Mouse (Mus musculus) hindbrain, embryonic 12.5 days (tissue): ENCODE measurements around the gene Camk1g. TPM values are rescaled to one million over a fixed set of nuclear protein-coding genes. Genes with fewer than 3 reads are reported as not detected.
A peak's percentile ranks its signal among the peaks of the same experiment; 100 is the strongest.

Experiments used
- ATAC-seq: fragments of 200-750 bp; cut with Nextera tagmentation; 2 replicates; pipeline ENCODE4 v1.8.0; 2017; ENCODE audit warnings: moderate TSS enrichment; ENCODE audit not compliant: low FRiP score
- H3K27ac ChIP-seq: fragments of 300-500 bp; sonication (generic); 2 replicates; pipeline ENCODE4 v1.5.1; 2016; ENCODE audit warnings: mild to moderate bottlenecking
- H3K27me3 ChIP-seq: fragments of 300-500 bp; sonication (generic); 2 replicates; pipeline ENCODE4 v1.6.1; 2016; ENCODE audit warnings: mild to moderate bottlenecking
- H3K36me3 ChIP-seq: fragments of 300-500 bp; sonication (generic); 2 replicates; pipeline ENCODE4 v1.6.1; 2016; ENCODE audit warnings: mild to moderate bottlenecking
- H3K4me1 ChIP-seq: fragments of 300-500 bp; sonication (generic); 2 replicates; pipeline ENCODE4 v1.6.1; 2016
- H3K4me2 ChIP-seq: fragments of 300-500 bp; sonication (generic); replicated peaks from 2 replicates; pipeline ENCODE4 v1.6.1; 2016; ENCODE audit warnings: mild to moderate bottlenecking
- H3K4me3 ChIP-seq: fragments of 300-500 bp; sonication (generic); 2 replicates; pipeline ENCODE4 v1.5.1; 2016; ENCODE audit warnings: mild to moderate bottlenecking
- H3K9ac ChIP-seq: fragments of 300-500 bp; sonication (generic); 2 replicates; pipeline ENCODE4 v1.6.1; 2016; ENCODE audit warnings: mild to moderate bottlenecking, moderate library complexity
- H3K9me3 ChIP-seq: fragments of 300-500 bp; sonication (generic); replicated peaks from 2 replicates; pipeline ENCODE4 v1.6.1; 2016; ENCODE audit warnings: mild to moderate bottlenecking
- WGBS: fragments of 180-500 bp; shearing (Covaris S2); methylation state at CpG from one replicate; pipeline ENCODE4 v1.1.7; 2016; 5-methylcytosine and 5-hydroxymethylcytosine counted together
- polyA plus RNA-seq: library from polyadenylated mRNA; unstranded; fragments of >200 nt; fragmentation: Nextera tagmentation; extraction: Ambion mirVana; gene quantifications from 2 replicates; pipeline ENCODE4 v1.2.1, GENCODE M21; 2016

Camk1g gene
- polyA plus RNA-seq, 1 experiment from 2014 or later: 20.3 TPM

DNA sequence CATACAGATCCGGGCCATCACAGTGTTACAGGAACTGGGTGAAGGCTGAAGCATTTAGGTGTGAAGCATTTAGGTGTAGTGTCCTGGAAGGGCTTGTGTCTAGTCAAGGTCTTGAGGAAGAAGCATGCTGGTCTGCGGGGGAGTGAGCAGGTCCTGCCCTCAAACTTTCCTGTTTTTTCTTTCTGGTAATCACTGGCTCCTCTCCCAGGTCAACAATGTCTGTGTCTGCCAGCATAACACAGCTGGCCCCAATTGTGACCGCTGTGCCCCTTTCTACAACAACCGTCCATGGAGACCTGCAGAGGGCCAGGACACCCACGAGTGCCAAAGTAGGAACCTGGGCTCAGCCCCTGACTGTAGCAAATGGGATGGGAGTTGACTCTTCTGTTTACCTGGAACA, 42.4 kb downstream of the Camk1g start:
- Histone ChIP-seq H3K9me3 (no peaks in the 10 kb centered on the region), H3K4me2 (no peak overlapping the region), H3K27me3 (no peaks in the 10 kb centered on the region; the same call in 1 of the 2 replicates), H3K4me3 (no peak overlapping the region), H3K36me3 (no peaks in the 10 kb centered on the region), H3K9ac (no peak overlapping the region), H3K27ac (no peak overlapping the region), H3K4me1 (peaks cover 8% of the 10 kb centered on the region)
- no peak for ATAC-seq
- WGBS: 64% methylated on average over 5 of the region's 5 CpGs

DNA sequence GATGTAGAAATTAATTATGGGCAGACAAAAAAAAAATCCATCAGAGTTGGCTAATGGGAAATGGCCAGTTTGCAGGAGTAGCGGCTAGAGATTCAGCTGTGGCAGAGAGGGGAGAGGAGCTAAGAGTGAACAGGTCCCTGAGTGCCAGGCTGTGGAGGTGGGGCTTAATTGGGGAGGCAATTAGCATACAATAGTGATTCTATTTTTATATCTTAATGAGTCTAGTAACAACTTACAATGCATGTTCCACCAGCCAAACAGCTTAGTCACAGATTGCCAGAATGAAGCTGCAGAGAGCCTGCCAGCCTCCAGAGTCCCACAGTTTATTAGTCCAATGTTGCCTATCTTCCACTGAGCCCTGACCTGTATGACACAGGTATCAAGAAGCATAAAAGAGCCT, 42.9 kb downstream of the Camk1g start:
- Histone ChIP-seq H3K9me3 (no peaks in the 10 kb centered on the region), H3K4me2 (no peak overlapping the region), H3K4me1 (peaks cover 8% of the 10 kb centered on the region), H3K4me3 (no peak overlapping the region), H3K36me3 (no peaks in the 10 kb centered on the region), H3K27me3 (no peaks in the 10 kb centered on the region; the same call in 1 of the 2 replicates), H3K27ac (no peak overlapping the region), H3K9ac (no peak overlapping the region)
- 88% methylated on average over 1 of the region's 1 CpGs for WGBS
- ATAC-seq: no peak

- Histone ChIP-seq H3K4me2 (no peak overlapping the region), H3K36me3 (no peaks in the 10 kb centered on the region), H3K27me3 (no peaks in the 10 kb centered on the region; the same call in 1 of the 2 replicates), H3K9me3 (no peaks in the 10 kb centered on the region), H3K4me3 (no peak overlapping the region), H3K9ac (no peak overlapping the region), H3K27ac (no peak overlapping the region), H3K4me1 (peaks cover 8% of the 10 kb centered on the region)
- ATAC-seq: no peak
- WGBS: 80% methylated on average over 7 of the region's 7 CpGs
Measured at GRCm38 (mm10) chr1:193326456-193327145, 43.5 kb downstream of the Camk1g start.

DNA sequence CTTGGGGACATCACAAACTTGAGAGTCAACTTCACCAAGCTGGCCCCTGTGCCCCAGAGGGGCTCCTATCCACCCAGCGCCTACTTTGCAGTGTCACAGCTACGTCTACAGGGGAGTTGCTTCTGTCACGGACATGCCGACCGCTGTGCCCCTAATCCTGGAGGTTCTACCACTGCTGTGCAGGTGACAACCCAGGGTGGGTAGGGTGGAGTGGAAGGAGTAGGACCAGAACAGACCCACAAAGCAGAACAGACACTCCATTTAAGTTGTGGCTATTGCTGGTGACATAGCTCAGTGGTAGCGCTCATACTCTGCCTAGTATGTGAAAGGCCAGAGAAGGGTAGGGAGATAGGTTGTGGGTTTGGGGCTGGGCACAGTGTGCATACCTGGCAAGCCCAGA, 44.2 kb downstream of the Camk1g start:
- peaks cover 8% of the 10 kb centered on the region for H3K4me1 ChIP-seq
- H3K9ac ChIP-seq: no peak overlapping the region
- no peak for ATAC-seq
- no peak overlapping the region for H3K4me2 ChIP-seq
- H3K9me3 ChIP-seq: no peaks in the 10 kb centered on the region
- no peak overlapping the region for H3K27ac ChIP-seq
- WGBS: 89% methylated on average over 6 of the region's 6 CpGs
- H3K36me3 ChIP-seq: no peaks in the 10 kb centered on the region
- H3K4me3 ChIP-seq: no peak overlapping the region
- H3K27me3 ChIP-seq: no peaks in the 10 kb centered on the region; the same call in 1 of the 2 replicates

DNA sequence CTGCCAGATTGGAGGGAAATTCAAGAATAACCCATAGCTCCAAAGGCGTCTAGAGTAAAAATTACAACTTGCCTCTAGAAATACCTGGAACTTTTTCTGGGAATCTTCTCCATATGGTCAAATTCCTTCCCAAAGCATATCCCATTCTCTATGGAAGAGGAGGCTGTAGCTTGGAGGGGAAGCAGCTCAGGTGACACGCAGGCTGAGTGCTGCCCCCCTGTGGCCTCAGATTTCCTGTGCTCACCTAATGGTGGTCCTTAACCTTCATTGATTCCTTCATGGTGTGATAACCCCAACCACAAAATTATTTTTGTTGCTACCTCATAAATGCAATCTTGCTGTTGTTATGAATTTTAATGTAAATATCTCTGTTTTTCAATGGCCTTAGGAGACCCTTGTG, 45.9 kb downstream of the Camk1g start:
- WGBS: 36% methylated on average over 2 of the region's 2 CpGs
- Histone ChIP-seq H3K4me2 (no peak overlapping the region), H3K27ac (no peak overlapping the region), H3K4me3 (no peak overlapping the region), H3K4me1 (no peaks in the 10 kb centered on the region), H3K27me3 (no peaks in the 10 kb centered on the region), H3K36me3 (no peaks in the 10 kb centered on the region), H3K9me3 (no peaks in the 10 kb centered on the region), H3K9ac (no peak overlapping the region)
- no peak for ATAC-seq

DNA sequence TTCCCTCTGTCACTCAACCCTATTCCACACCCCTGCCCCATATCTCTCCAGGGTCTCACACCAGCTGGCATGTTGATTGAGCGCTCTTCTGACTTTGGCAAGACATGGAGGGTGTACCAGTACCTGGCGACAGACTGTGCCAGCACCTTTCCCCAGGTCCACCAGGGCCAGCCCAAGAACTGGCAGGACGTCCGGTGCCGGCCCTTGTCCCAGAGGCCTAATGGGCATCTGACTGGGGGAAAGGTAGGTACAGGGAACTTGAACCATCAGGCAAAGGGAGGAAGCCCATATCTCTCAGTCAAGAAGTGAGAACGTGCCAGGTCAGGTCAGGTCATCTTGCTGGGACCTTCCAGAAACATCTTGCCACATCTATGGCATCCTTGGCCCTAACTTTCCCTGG, 46.4 kb downstream of the Camk1g start:
- 95% methylated on average over 6 of the region's 6 CpGs for WGBS
- Histone ChIP-seq H3K27ac (no peak overlapping the region), H3K4me3 (no peak overlapping the region), H3K4me2 (no peak overlapping the region), H3K9ac (no peak overlapping the region), H3K36me3 (no peaks in the 10 kb centered on the region), H3K9me3 (no peaks in the 10 kb centered on the region), H3K4me1 (no peaks in the 10 kb centered on the region), H3K27me3 (no peaks in the 10 kb centered on the region)
- no peak for ATAC-seq

GRCm38 (mm10) chr1:193320398-193320797, 49.7 kb downstream of the Camk1g start:
- H3K4me1 ChIP-seq: peaks cover 6% of the 10 kb centered on the region; the same call in 1 of the 2 replicates
- 92% methylated on average over 8 of the region's 8 CpGs for WGBS
- no peaks in the 10 kb centered on the region for H3K27me3 ChIP-seq
- H3K9me3 ChIP-seq: no peaks in the 10 kb centered on the region
- H3K4me2 ChIP-seq: no peak overlapping the region
- no peak for ATAC-seq
- H3K4me3 ChIP-seq: no peak overlapping the region
- no peak overlapping the region for H3K27ac ChIP-seq
- no peak overlapping the region for H3K9ac ChIP-seq
- no peaks in the 10 kb centered on the region for H3K36me3 ChIP-seq

- Histone ChIP-seq H3K4me3 (no peak overlapping the region), H3K27me3 (no peaks in the 10 kb centered on the region), H3K9ac (no peak overlapping the region), H3K36me3 (no peaks in the 10 kb centered on the region), H3K4me1 (peaks cover 6% of the 10 kb centered on the region; the same call in 1 of the 2 replicates), H3K27ac (no peak overlapping the region), H3K9me3 (no peaks in the 10 kb centered on the region), H3K4me2 (no peak overlapping the region)
- WGBS: 66% methylated on average over 3 of the region's 3 CpGs
- no peak for ATAC-seq
Measured at GRCm38 (mm10) chr1:193319721-193320120, 50.4 kb downstream of the Camk1g start.

DNA sequence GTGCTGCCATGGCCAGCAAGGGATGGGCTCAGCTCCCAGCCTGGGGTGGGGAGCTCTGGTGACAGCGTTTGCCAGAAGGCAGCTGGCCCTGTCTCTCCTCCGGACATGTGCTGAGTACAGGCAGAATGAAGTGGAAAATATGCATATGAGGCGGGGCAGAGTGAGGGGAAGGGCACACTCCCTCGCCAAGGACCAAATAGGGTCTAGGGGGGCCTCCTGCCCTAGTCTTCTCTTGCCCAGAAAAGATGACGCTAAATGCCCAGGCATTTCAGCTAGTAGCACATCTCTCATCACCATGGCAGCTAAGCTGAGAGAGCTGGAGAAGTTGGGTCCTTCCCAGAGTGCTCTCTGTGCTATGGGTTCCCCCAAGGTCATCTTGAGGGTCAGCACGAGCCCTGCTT, 52.9 kb downstream of the Camk1g start:
- Histone ChIP-seq H3K36me3 (no peaks in the 10 kb centered on the region), H3K4me3 (no peak overlapping the region), H3K27ac (no peak overlapping the region), H3K9me3 (no peaks in the 10 kb centered on the region), H3K4me1 (peaks cover 6% of the 10 kb centered on the region; the same call in 1 of the 2 replicates), H3K9ac (no peak overlapping the region), H3K27me3 (no peaks in the 10 kb centered on the region), H3K4me2 (no peak overlapping the region)
- peak; percentile 38; the same call in 1 of the 2 replicates for ATAC-seq
- WGBS: 37% methylated on average over 6 of the region's 6 CpGs

- Histone ChIP-seq H3K27ac (no peak overlapping the region), H3K4me2 (no peak overlapping the region), H3K9me3 (no peaks in the 10 kb centered on the region), H3K4me3 (no peak overlapping the region), H3K27me3 (no peaks in the 10 kb centered on the region), H3K4me1 (peaks cover 6% of the 10 kb centered on the region; the same call in 1 of the 2 replicates), H3K36me3 (no peaks in the 10 kb centered on the region), H3K9ac (no peak overlapping the region)
- no peak for ATAC-seq
- 90% methylated on average over 9 of the region's 9 CpGs for WGBS
Measured at GRCm38 (mm10) chr1:193316358-193316750, 53.7 kb downstream of the Camk1g start.

- no peak overlapping the region for H3K4me2 ChIP-seq
- WGBS: 76% methylated on average over 5 of the region's 5 CpGs
- H3K4me3 ChIP-seq: no peak overlapping the region
- H3K4me1 ChIP-seq: peaks cover 6% of the 10 kb centered on the region; the same call in 1 of the 2 replicates
- no peak for ATAC-seq
- H3K27me3 ChIP-seq: no peaks in the 10 kb centered on the region
- no peaks in the 10 kb centered on the region for H3K9me3 ChIP-seq
- no peaks in the 10 kb centered on the region for H3K36me3 ChIP-seq
- no peak overlapping the region for H3K9ac ChIP-seq
- no peak overlapping the region for H3K27ac ChIP-seq
Measured at GRCm38 (mm10) chr1:193315705-193316357, 54.3 kb downstream of the Camk1g start.

DNA sequence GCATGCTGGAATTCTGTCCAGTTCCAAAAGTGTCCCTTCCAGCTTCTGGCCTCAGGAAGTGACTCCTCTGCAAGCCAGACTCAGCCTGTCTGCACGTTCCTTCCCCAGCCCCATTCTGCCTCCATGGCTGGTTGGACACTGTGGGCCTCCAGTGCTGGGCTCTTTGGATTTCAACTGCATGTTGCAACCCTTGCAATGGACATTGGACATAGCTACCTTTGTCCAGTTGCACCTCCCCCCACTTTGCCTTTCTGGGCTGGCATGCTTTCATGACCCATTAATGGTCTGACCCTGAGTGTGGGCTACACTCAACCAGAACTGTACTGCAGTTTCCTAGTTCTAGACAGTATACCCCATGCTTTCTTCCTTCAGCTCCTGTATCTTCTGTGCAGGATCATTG, 58.5 kb downstream of the Camk1g start:
- no peak for ATAC-seq
- 88% methylated on average over 1 of the region's 1 CpGs for WGBS
- Histone ChIP-seq H3K27ac (no peak overlapping the region), H3K9ac (no peak overlapping the region), H3K27me3 (no peaks in the 10 kb centered on the region), H3K4me3 (no peak overlapping the region), H3K4me1 (no peaks in the 10 kb centered on the region), H3K9me3 (no peaks in the 10 kb centered on the region), H3K36me3 (no peaks in the 10 kb centered on the region), H3K4me2 (no peak overlapping the region)
